12 mouse cellular contexts compared by ENCODE assay signal in the genomic region with DNA sequence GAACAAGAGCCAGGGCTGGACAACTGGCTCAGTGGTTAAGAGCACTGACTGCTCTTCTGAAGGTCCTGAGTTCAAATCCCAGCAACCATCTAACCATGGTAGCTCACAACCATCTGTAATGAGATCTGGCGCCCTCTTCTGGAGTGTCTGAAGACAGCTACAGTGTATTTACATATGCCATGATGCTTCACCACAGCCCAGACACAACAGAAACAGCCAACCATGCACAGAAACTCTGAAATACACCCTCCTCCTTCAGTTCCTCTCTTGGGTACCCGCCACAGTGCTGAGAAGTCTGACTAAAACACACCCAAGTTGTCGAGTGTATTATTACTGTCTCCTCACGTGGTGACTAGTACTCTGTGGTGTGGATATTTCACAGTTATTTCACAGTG.
DNase-seq lines count a peak whose midpoint lies in the region; ATAC-seq and TF ChIP-seq lines count a peak whose summit lies in the region.
"Had no signal": no experiment of that assay in that cellular context is flagged by ENCODE, and none has a peak within 500 bp of the region (broad histone marks: within the 10 kb centered on the region; RNA-seq: fewer than 3 reads in every experiment).

No protein-coding gene starts in this region.

- no peaks in the 10 kb centered on the region for H3K79me2 ChIP-seq in liver, adult 2 months (ENCODE audit: control insufficient read depth, insufficient read depth, low read length)

- no peaks in the 10 kb centered on the region for H3K4me1 ChIP-seq in forebrain, postnatal 0 days (ENCODE audit: insufficient read depth)
- no peaks in the 10 kb centered on the region for H3K4me1 ChIP-seq in forebrain, embryonic 15.5 days
- peaks cover 14% of the 10 kb centered on the region for H3K4me1 ChIP-seq in liver, adult 2 months (ENCODE audit: control insufficient read depth, insufficient read depth, low read length)
- H3K4me1 ChIP-seq in liver, embryonic 12.5 days = no peaks in the 10 kb centered on the region
- H3K4me1 ChIP-seq in G1E (ENCODE audit: insufficient read depth, low read depth, low read length) = peaks cover 7% of the 10 kb centered on the region; the same call in 1 of the 2 replicates

- TF ChIP-seq CTCF in forebrain, postnatal 0 days (IDR thresholded peaks at IDR 0.05; ENCODE audit: low read depth) = peak; percentile 51
- no peak for TF ChIP-seq CTCF in liver, adult 2 months (IDR thresholded peaks at IDR 0.05; ENCODE audit: low read depth, low read length)
- TF ChIP-seq CTCF in G1E (IDR thresholded peaks at IDR 0.05; ENCODE audit: low read depth, low read length) = 0 out of 2 replicates have a peak, but pooled peaks have one; percentile 12

- no peak for DNase-seq in forebrain, postnatal 0 days
- DNase-seq in liver, adult 2 months (ENCODE audit: extremely low read depth, low read depth, low spot score) = no peak
- DNase-seq in G1E (ENCODE audit: low spot score) = no peak
- peak; percentile 30 to 63 for DNase-seq in natural killer cell, adult 2 months (ENCODE audit: low spot score in 2 of 2)
- DNase-seq in frontal cortex, postnatal 25 days (ENCODE audit: low spot score in 2 of 2) = no peak
- no peak for DNase-seq in layer of hippocampus, postnatal 36 days
- DNase-seq: thymus, postnatal 25 days had no signal

- H3K4me3 ChIP-seq in forebrain, postnatal 0 days (ENCODE audit: low read depth, low read length) = no peak overlapping the region
- H3K4me3 ChIP-seq in forebrain, embryonic 15.5 days = no peak overlapping the region
- H3K4me3 ChIP-seq in liver, adult 2 months (ENCODE audit: insufficient read depth, low read depth, low read length) = no peak overlapping the region
- no peak overlapping the region for H3K4me3 ChIP-seq in liver, embryonic 12.5 days
- H3K4me3 ChIP-seq in G1E (ENCODE audit: low read depth, low read length) = no peak overlapping the region
- H3K4me3 ChIP-seq: limb, embryonic 12.5 days; megakaryocyte, embryonic 14.5 days; neural tube, embryonic 12.5 days had no signal

- no peak overlapping the region for H3K27ac ChIP-seq in forebrain, postnatal 0 days (ENCODE audit: low read depth, low read length)
- H3K27ac ChIP-seq in forebrain, embryonic 15.5 days (replicated peaks) = no peak overlapping the region
- 0 out of 2 replicates have a peak overlapping the region, but pooled peaks have one; percentile 11 for H3K27ac ChIP-seq in liver, adult 2 months (replicated peaks; ENCODE audit: insufficient read depth, low read depth, low read length)
- H3K27ac ChIP-seq in liver, embryonic 12.5 days = no peak overlapping the region
- H3K27ac ChIP-seq: limb, embryonic 12.5 days; neural tube, embryonic 12.5 days had no signal

- no peaks in the 10 kb centered on the region for H3K36me3 ChIP-seq in forebrain, postnatal 0 days (ENCODE audit: insufficient read depth)
- H3K36me3 ChIP-seq in forebrain, embryonic 15.5 days = no peaks in the 10 kb centered on the region
- no peaks in the 10 kb centered on the region for H3K36me3 ChIP-seq in liver, adult 2 months (ENCODE audit: control insufficient read depth, insufficient read depth, low read length)
- H3K36me3 ChIP-seq in liver, embryonic 12.5 days = no peaks in the 10 kb centered on the region
- H3K36me3 ChIP-seq in G1E (replicated peaks) = no peaks in the 10 kb centered on the region
- H3K36me3 ChIP-seq: limb, embryonic 12.5 days; neural tube, embryonic 12.5 days had no signal

- 75% methylated on average over 4 of the region's 4 CpGs for WGBS in forebrain, postnatal 0 days
- 85% methylated on average over 4 of the region's 4 CpGs for WGBS in forebrain, embryonic 15.5 days
- 78% methylated on average over 4 of the region's 4 CpGs for WGBS in liver, adult 2 months
- 48% methylated on average over 4 of the region's 4 CpGs for WGBS in liver, embryonic 12.5 days (ENCODE audit: insufficient replicate concordance)

- no peak for TF ChIP-seq POLR2A in liver, adult 2 months (IDR thresholded peaks at IDR 0.05; ENCODE audit: extremely low read depth, insufficient read depth, low read length)

- no peak overlapping the region for H3K4me2 ChIP-seq in forebrain, postnatal 0 days (ENCODE audit: low read depth)
- no peak overlapping the region for H3K4me2 ChIP-seq in forebrain, embryonic 15.5 days (replicated peaks)
- no peak overlapping the region for H3K4me2 ChIP-seq in liver, embryonic 12.5 days
- H3K4me2 ChIP-seq: limb, embryonic 12.5 days; neural tube, embryonic 12.5 days had no signal

- no peak for ATAC-seq in forebrain, postnatal 0 days
- ATAC-seq in forebrain, embryonic 15.5 days (replicated peaks) = no peak
- ATAC-seq in liver, embryonic 12.5 days = no peak
- no peak for ATAC-seq in G1E (ENCODE audit: extremely low read depth, insufficient number of reproducible peaks, low FRiP score, poor library complexity, severe bottlenecking)

- H3K9ac ChIP-seq in forebrain, postnatal 0 days = no peak overlapping the region
- H3K9ac ChIP-seq in forebrain, embryonic 15.5 days (replicated peaks) = no peak overlapping the region
- H3K9ac ChIP-seq in liver, adult 2 months (ENCODE audit: low read depth, low read length) = no peak overlapping the region
- no peak overlapping the region for H3K9ac ChIP-seq in liver, embryonic 12.5 days
- H3K9ac ChIP-seq: limb, embryonic 12.5 days; neural tube, embryonic 12.5 days had no signal

- H3K27me3 ChIP-seq in forebrain, postnatal 0 days (ENCODE audit: insufficient read depth, low read length) = no peaks in the 10 kb centered on the region
- no peaks in the 10 kb centered on the region for H3K27me3 ChIP-seq in forebrain, embryonic 15.5 days
- H3K27me3 ChIP-seq in liver, adult 2 months (ENCODE audit: control insufficient read depth, insufficient read depth, low read length) = no peaks in the 10 kb centered on the region
- peaks cover 21% of the 10 kb centered on the region for H3K27me3 ChIP-seq in liver, embryonic 12.5 days (replicated peaks)
- H3K27me3 ChIP-seq in G1E (ENCODE audit: insufficient read depth, low read length) = peaks cover 14% of the 10 kb centered on the region
- H3K27me3 ChIP-seq: limb, embryonic 12.5 days had no signal

- H3K9me3 ChIP-seq in forebrain, postnatal 0 days (ENCODE audit: low read length) = no peaks in the 10 kb centered on the region
- H3K9me3 ChIP-seq in forebrain, embryonic 15.5 days = no peaks in the 10 kb centered on the region
- H3K9me3 ChIP-seq in liver, embryonic 12.5 days (replicated peaks) = no peaks in the 10 kb centered on the region
- no peaks in the 10 kb centered on the region for H3K9me3 ChIP-seq in G1E (replicated peaks)
- H3K9me3 ChIP-seq: limb, embryonic 12.5 days; neural tube, embryonic 12.5 days had no signal

Comparison
In these comparisons a context has a peak if more than half of its experiments do, and no peak if none do; other contexts are left out.
1. DNase-seq: peak in natural killer cell, adult 2 months (2 of 2); none in forebrain, postnatal 0 days (single experiment), liver, adult 2 months (single experiment), G1E (single experiment), frontal cortex, postnatal 25 days (0 of 2) and layer of hippocampus, postnatal 36 days (0 of 2).